Mouse (Mus musculus) myocyte (in vitro differentiated cells): Measurements from ENCODE around the gene Calhm5. TPM values are rescaled to one million over a fixed set of nuclear protein-coding genes. Genes with fewer than 3 reads are reported as not detected.

Experiments used
- H3K27me3 ChIP-seq: one replicate; pipeline ENCODE4 v1.6.1; 2011; ENCODE audit not compliant: control insufficient read depth, insufficient read depth, insufficient read length
- H3K36me3 ChIP-seq: one replicate; pipeline ENCODE4 v1.6.1; 2011; ENCODE audit not compliant: control insufficient read depth, insufficient read depth
- H3K4me2 ChIP-seq: one replicate; pipeline ENCODE4 v1.6.1; 2011; ENCODE audit warnings: low read depth, control low read depth
- H3K4me3 ChIP-seq: one replicate; pipeline ENCODE4 v1.5.1; 2011; ENCODE audit warnings: mild to moderate bottlenecking, control low read depth, moderate library complexity
- H3K79me2 ChIP-seq: one replicate; pipeline ENCODE4 v1.6.1; 2011; ENCODE audit not compliant: control insufficient read depth, insufficient read depth
- H3ac ChIP-seq: one replicate; pipeline ENCODE4 v1.6.1; 2011; ENCODE audit not compliant: control insufficient read depth, insufficient read length
- CEBPB ChIP-seq: IDR thresholded peaks from 2 replicates; pipeline ENCODE4 v1.6.1; 2011; ENCODE audit warnings: mild to moderate bottlenecking, moderate library complexity; ENCODE audit not compliant: poor library complexity, insufficient read depth, severe bottlenecking
- E2F4 ChIP-seq: IDR thresholded peaks from one replicate; pipeline ENCODE4 v1.6.1; 2011; ENCODE audit warnings: mild to moderate bottlenecking, control low read depth, moderate library complexity; ENCODE audit not compliant: insufficient read depth
- MAX ChIP-seq: IDR thresholded peaks from one replicate; pipeline ENCODE4 v1.6.1; 2011; ENCODE audit warnings: low read depth, mild to moderate bottlenecking, control low read depth
- MYOD1 ChIP-seq, 3 experiments: IDR thresholded peaks; one replicate each; pipeline ENCODE4 v1.6.1; 2011; ENCODE audit warnings: control low read depth in 2 of 3, low read depth in 2 of 3, mild to moderate bottlenecking in 2 of 3, moderate library complexity in 1 of 3; ENCODE audit not compliant: insufficient read length in 2 of 3, control insufficient read depth in 1 of 3
- MYOG ChIP-seq, 3 experiments: IDR thresholded peaks; one replicate each; pipeline ENCODE4 v1.6.1; 2011; ENCODE audit warnings: control low read depth in 2 of 3, low read depth in 2 of 3, mild to moderate bottlenecking in 2 of 3; ENCODE audit not compliant: insufficient read length in 2 of 3, control insufficient read depth in 1 of 3, insufficient read depth in 1 of 3
- POLR2A ChIP-seq: IDR thresholded peaks from one replicate; pipeline ENCODE4 v1.6.1; 2011; ENCODE audit warnings: low read depth, mild to moderate bottlenecking, control low read depth, moderate library complexity; ENCODE audit not compliant: insufficient read length
- POLR2AphosphoS2 ChIP-seq: IDR thresholded peaks from one replicate; pipeline ENCODE4 v1.6.1; 2011; ENCODE audit warnings: low read depth, control low read depth; ENCODE audit not compliant: insufficient read length
- REST ChIP-seq: IDR thresholded peaks from one replicate; pipeline ENCODE4 v1.6.1; 2011; ENCODE audit warnings: mild to moderate bottlenecking, control low read depth, moderate library complexity; ENCODE audit not compliant: insufficient read depth, insufficient read length
- SRF ChIP-seq: IDR thresholded peaks from one replicate; pipeline ENCODE4 v1.6.1; 2011; ENCODE audit warnings: low read depth; ENCODE audit not compliant: control insufficient read depth, insufficient read length
- TCF12 ChIP-seq: IDR thresholded peaks from one replicate; pipeline ENCODE4 v1.6.1; 2011; ENCODE audit warnings: mild to moderate bottlenecking, control low read depth; ENCODE audit not compliant: poor library complexity, insufficient read depth, severe bottlenecking
- TCF3 ChIP-seq: IDR thresholded peaks from one replicate; pipeline ENCODE4 v1.6.1; 2011; ENCODE audit warnings: low read depth, control low read depth; ENCODE audit not compliant: insufficient read length
- USF1 ChIP-seq: IDR thresholded peaks from one replicate; pipeline ENCODE4 v1.6.1; 2011; ENCODE audit warnings: low read depth, mild to moderate bottlenecking, control low read depth, moderate library complexity
- polyA plus RNA-seq: library from polyadenylated mRNA; unstranded; fragments of >200 nt; fragmentation: generic; extraction: Trizol; gene quantifications from one replicate; pipeline ENCODE4 v1.2.1, GENCODE M21; 2012; ENCODE audit warnings: missing spikeins

Calhm5 gene
- 0.08 TPM for polyA plus RNA-seq

DNA sequence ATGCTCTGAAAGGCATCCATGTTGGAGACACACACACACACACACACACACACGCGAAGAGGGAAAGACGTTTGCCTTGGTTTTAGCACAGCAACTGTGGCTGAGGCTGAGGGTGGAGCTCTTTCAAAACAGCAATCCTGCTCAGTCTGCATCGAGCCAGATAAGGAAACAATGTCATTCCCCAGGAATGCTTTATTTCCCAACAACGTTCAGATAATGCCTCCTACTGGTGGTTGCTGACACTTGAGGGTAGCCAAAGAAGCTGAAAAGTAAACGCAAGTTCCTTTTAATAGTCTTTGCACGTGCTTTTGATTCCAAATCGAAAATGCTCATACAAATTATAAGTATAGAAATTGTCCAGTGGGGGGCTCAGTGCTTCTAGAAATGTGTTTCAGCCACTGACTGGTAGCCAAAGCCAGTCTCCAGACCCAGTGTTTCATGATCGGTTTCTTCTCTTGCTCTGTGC is at the start of gene Calhm5:
TSS of gene Calhm5 (minus strand) at position 102 of the 466 bp plus-strand sequence.
- Histone ChIP-seq H3K36me3 (no peaks in the 10 kb centered on the region), H3K4me3 (peak within 1 kb of the TSS; percentile 7), H3K4me2 (peak within 1 kb of the TSS; percentile 73), H3K79me2 (no peaks in the 10 kb centered on the region), H3K27me3 (no peaks in the 10 kb centered on the region), H3ac (no peak within 1 kb of the TSS)
- TF ChIP-seq POLR2AphosphoS2 (no peak), MYOG (IDR thresholded peaks at IDR 0.05; ENCODE audit: control insufficient read depth in 1 of 3, insufficient read depth in 1 of 3, insufficient read length in 2 of 3, low read depth in 2 of 3) (peak in 1 of 3 experiments; percentile 30), CEBPB (peak; percentile 75), SRF (peak; percentile 86), USF1 (no peak)

DNA sequence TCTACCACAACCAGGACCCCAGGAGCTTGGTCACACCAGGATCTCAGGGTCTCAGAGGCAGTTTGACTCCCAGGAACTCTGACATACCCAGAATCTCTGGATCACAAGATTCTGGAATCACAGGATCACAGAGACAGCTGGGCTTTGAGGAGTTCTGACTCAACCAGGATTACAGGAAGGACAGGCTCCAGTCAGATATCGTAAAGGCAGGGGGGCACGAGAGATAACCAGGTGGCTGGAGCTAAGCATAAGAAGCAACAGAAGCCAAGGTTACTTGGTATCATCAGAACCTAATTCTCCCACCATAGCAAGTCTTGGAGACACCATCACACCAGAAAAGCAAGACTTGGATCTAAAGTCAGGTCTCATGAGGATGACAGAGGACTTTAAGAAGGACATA is 45.4 kb upstream of the Calhm5 start:
- no peak overlapping the region for H3K4me2 ChIP-seq
- H3K4me3 ChIP-seq, result no peak overlapping the region
- H3K27me3 ChIP-seq, result no peaks in the 10 kb centered on the region
- H3ac ChIP-seq, result no peak overlapping the region
- TF ChIP-seq TCF3 (no peak), CEBPB (no peak), USF1 (no peak), REST (no peak), MYOG (IDR thresholded peaks at IDR 0.05; ENCODE audit: control insufficient read depth in 1 of 3, insufficient read depth in 1 of 3, insufficient read length in 2 of 3, low read depth in 2 of 3) (no peak), E2F4 (no peak), TCF12 (no peak), POLR2A (no peak), MAX (no peak), POLR2AphosphoS2 (no peak), MYOD1 (IDR thresholded peaks at IDR 0.05; ENCODE audit: control insufficient read depth in 1 of 3, insufficient read length in 2 of 3, low read depth in 2 of 3) (no peak), SRF (no peak)
- no peaks in the 10 kb centered on the region for H3K36me3 ChIP-seq
- no peaks in the 10 kb centered on the region for H3K79me2 ChIP-seq

DNA sequence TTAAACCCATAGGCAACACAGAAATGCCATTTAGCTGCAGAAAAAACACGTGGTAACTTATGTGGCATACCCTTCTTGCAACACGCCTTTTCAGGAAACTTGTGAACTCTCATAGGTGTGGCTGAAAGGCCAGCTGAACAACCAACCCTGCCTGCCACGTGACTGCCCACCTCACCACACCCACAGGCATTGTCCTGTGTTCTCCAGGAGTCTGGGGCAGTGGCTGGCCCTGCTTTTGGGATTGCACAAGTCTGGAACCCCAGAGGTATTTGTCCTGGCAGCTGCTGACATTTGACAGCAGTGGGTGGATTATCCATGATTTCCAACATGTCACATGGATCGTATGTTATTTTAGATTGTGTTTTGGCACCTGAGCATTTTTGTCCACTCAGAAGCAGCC is 43.4 kb upstream of the Calhm5 start:
- H3K79me2 ChIP-seq, result no peaks in the 10 kb centered on the region
- no peak overlapping the region for H3K4me3 ChIP-seq
- peak in 1 of 3 experiments; percentile 17 for TF ChIP-seq MYOD1 (IDR thresholded peaks at IDR 0.05; ENCODE audit: control insufficient read depth in 1 of 3, insufficient read length in 2 of 3, low read depth in 2 of 3)
- no peak for TF ChIP-seq MAX
- TF ChIP-seq MYOG (IDR thresholded peaks at IDR 0.05; ENCODE audit: control insufficient read depth in 1 of 3, insufficient read depth in 1 of 3, insufficient read length in 2 of 3, low read depth in 2 of 3), result peak in 1 of 3 experiments; percentile 77
- TF ChIP-seq SRF, result no peak
- no peak for TF ChIP-seq E2F4
- TF ChIP-seq USF1, result peak; percentile 42
- no peak for TF ChIP-seq TCF12
- TF ChIP-seq CEBPB, result peak; percentile 46; the same call in 1 of the 2 replicates
- no peak for TF ChIP-seq POLR2AphosphoS2
- TF ChIP-seq TCF3, result no peak
- no peaks in the 10 kb centered on the region for H3K27me3 ChIP-seq
- H3ac ChIP-seq, result no peak overlapping the region
- H3K36me3 ChIP-seq, result no peaks in the 10 kb centered on the region
- no peak overlapping the region for H3K4me2 ChIP-seq

DNA sequence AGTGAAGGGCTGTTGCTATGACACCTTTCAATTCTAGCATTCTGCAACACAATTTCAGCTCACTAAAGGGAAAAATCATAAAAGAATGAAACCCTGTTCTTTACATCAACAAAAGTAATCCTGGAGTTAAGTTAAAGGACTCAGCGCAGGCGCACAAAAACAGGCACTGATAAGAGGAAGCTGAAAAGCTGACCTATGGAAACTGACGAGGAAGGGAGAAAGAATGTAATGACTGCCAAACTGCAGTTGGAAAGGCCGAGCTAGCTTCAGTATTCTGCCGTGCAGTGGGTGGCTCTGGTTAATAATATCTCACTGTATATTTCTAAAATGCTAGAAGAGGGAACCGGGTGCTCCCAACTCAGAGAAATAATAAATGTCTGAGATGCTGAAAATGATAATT is 41.7 kb upstream of the Calhm5 start:
- no peaks in the 10 kb centered on the region for H3K79me2 ChIP-seq
- TF ChIP-seq TCF12 (no peak), MAX (no peak), CEBPB (no peak), POLR2A (no peak), USF1 (no peak), POLR2AphosphoS2 (no peak), REST (no peak), SRF (no peak), TCF3 (no peak), MYOD1 (IDR thresholded peaks at IDR 0.05; ENCODE audit: control insufficient read depth in 1 of 3, insufficient read length in 2 of 3, low read depth in 2 of 3) (no peak), E2F4 (no peak)
- no peak overlapping the region for H3K4me3 ChIP-seq
- no peak overlapping the region for H3ac ChIP-seq
- H3K27me3 ChIP-seq, result no peaks in the 10 kb centered on the region
- H3K4me2 ChIP-seq, result no peak overlapping the region
- no peaks in the 10 kb centered on the region for H3K36me3 ChIP-seq

DNA sequence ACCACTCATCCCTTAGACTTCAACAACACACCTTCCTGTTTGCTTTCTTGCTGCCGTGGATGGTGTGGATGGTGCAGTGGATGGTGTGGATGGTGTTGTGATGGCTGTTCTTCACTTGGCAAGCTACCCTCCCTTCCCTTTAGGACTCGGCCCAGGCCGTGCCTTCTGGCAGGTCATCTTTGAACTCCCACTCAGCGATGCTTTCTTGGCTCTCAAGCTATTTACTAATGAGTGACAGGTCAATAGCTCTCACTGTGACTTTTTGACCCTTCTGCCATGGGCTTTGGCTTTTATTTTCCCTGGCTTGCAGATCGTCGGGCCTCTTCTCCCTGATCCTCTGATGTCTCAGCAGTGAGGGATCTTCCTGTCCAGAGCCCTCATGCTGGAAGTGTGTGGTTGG is 40.1 kb upstream of the Calhm5 start:
- H3K4me2 ChIP-seq, result no peak overlapping the region
- H3K36me3 ChIP-seq, result no peaks in the 10 kb centered on the region
- H3ac ChIP-seq, result no peak overlapping the region
- TF ChIP-seq POLR2A (no peak), USF1 (no peak), MAX (no peak), TCF3 (no peak), CEBPB (no peak), MYOG (IDR thresholded peaks at IDR 0.05; ENCODE audit: control insufficient read depth in 1 of 3, insufficient read depth in 1 of 3, insufficient read length in 2 of 3, low read depth in 2 of 3) (no peak), REST (no peak), POLR2AphosphoS2 (no peak), MYOD1 (IDR thresholded peaks at IDR 0.05; ENCODE audit: control insufficient read depth in 1 of 3, insufficient read length in 2 of 3, low read depth in 2 of 3) (no peak), TCF12 (no peak), E2F4 (no peak)
- no peaks in the 10 kb centered on the region for H3K79me2 ChIP-seq
- H3K4me3 ChIP-seq, result no peak overlapping the region
- H3K27me3 ChIP-seq, result no peaks in the 10 kb centered on the region
